Mouse (Mus musculus): ENCODE measurements around the gene Slc35f5. TPM values are rescaled to one million over a fixed set of nuclear protein-coding genes. Genes with fewer than 3 reads are reported as not detected.
"Not testable (repeated sequence)": the region's sequence is repeated elsewhere in the genome, so short reads cannot be mapped to it uniquely, and the experiment has no call there.

The Slc35f5 gene
- 28.9 and 31.0 TPM in 2 replicates for polyA plus RNA-seq (2014; fragmentation: Nextera tagmentation; extraction: Ambion mirVana)

DNA sequence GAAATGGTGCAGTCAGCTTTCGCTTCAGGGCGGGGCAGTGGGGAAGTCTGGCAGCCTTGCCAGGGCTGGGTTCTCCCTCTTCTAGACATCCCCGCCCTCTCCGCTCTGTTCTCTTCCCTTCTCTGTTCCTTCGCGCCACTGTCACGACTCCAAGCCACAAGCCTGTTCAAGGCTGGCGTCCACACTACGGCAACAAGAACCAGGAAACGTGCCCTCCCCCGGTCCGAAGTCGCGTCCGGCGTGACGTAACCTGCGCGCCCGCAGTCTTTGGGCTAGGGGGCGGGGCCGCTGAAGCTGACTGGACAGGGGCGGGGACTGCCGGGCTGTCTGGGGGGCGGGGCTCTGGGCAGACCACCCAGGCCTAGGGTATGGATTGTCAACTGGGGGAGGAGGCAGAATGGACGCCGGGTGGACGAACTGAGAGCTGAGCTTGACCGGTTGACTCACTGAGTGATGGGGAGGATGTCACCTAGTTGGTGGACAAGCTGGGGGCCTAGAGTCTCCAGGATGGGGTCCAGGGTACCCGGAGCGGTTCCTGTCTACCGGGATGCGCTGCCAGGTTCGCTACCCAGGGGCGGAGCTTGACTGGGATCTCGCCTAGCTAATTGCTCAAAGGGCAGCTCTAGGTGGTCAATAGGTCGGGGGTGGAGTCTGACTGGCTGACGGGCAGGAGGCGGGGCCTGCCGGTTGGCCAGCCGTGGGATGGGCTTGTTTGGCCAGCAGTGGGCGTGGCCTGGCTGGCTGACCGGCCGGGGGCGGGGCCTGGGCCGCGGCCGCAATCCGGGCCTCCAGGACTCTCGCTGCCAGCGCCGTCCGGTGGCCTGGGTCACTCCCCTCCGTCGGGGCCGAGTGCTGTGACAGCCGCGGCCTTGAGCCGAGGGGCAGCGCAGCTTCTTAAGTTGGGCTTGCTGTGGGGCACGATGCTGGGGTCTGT lies at the start of gene Slc35f5:
Slc35f5 (plus strand) TSS at position 337 of the 934 bp plus-strand sequence.
- Histone ChIP-seq H3K27ac (ENCODE audit: low read depth, low read length) (peak within 1 kb of the TSS; percentile 85), H3K9ac (ENCODE audit: low read length) (peak within 1 kb of the TSS; percentile 79), H3K36me3 (ENCODE audit: control insufficient read depth, insufficient read depth, low read length) (no peaks in the 10 kb centered on the region), H3K9me3 (replicated peaks; ENCODE audit: control insufficient read depth, low read length) (no peaks in the 10 kb centered on the region), H3K4me3 (ENCODE audit: low read depth, low read length) (peak within 1 kb of the TSS; percentile 74), H3K27me3 (replicated peaks; ENCODE audit: control insufficient read depth, insufficient read depth, low read length) (no peaks in the 10 kb centered on the region), H3K4me2 (ENCODE audit: low read length) (peak within 1 kb of the TSS; percentile 81), H3K4me1 (ENCODE audit: control insufficient read depth, insufficient read depth, low read length) (peaks cover 5% of the 10 kb centered on the region)
- DNase-seq (ENCODE audit: low spot score) (peak; percentile 94), ATAC-seq (peak; percentile 96)
- WGBS, result under 1% methylated on average over 61 of the region's 61 CpGs

DNA sequence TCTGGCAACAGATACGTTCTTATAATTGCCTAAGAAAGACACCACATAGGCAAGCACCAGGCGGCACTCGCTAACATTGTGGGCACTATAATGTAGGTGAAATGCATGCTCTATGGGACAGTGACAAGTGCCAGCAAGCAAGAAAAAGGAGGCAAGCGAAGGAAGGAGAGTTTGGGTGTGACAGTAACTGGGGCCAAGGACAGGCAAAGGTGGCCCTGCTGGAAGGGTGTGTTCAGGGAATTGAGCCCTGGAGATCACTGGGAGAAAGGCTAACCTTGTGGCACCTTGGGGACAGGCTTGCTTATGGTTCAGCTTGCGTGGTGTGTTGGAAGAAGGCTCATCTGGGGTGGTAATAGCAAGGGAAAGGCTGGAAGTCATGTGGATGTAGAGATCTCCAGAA lies 45.7 kb upstream of the Slc35f5 start:
- no peak for DNase-seq (ENCODE audit: low spot score)
- Histone ChIP-seq H3K27ac (ENCODE audit: low read depth, low read length) (no peak overlapping the region), H3K27me3 (replicated peaks; ENCODE audit: control insufficient read depth, insufficient read depth, low read length) (no peaks in the 10 kb centered on the region), H3K4me1 (ENCODE audit: control insufficient read depth, insufficient read depth, low read length) (no peaks in the 10 kb centered on the region), H3K4me2 (ENCODE audit: low read length) (no peak overlapping the region), H3K36me3 (ENCODE audit: control insufficient read depth, insufficient read depth, low read length) (no peaks in the 10 kb centered on the region), H3K9me3 (replicated peaks; ENCODE audit: control insufficient read depth, low read length) (no peaks in the 10 kb centered on the region), H3K4me3 (ENCODE audit: low read depth, low read length) (no peak overlapping the region), H3K9ac (ENCODE audit: low read length) (no peak overlapping the region)
- no peak for ATAC-seq
- 89% methylated on average over 5 of the region's 5 CpGs for WGBS

DNA sequence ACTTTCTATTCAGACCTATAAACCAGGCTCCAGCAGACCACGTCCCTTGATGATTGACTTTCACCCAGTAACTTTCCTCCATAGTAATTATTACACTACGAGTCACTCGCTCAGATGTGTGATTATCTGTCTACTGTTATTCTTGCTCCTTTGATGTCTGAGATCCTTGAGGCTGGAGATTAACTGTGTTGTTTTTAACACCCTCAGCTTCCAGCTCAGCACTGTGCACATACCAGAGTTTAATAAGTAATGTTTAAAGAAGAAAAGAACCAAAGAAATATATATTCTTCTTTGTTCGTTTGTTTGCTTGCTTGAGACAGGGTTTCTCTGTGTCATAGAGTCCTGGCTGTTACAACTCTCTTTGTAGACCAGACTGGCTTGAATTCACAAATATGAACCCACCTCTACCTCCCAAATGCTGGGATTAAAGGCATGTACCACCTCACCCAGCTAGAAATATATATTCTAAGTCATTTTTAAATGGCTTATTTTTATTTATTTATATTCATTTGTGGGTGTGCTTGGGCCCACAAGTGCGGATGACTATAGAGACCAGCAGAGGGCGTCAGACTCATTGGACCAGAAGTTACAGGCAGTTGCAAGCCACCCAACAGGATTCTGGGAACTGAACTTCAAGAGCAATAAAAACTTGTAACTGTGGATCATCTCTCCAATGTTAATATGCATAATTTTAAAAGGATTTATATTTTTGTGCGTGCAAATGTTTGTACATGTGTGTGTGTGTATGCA lies 43.3 kb upstream of the Slc35f5 start:
- Histone ChIP-seq H3K36me3 (ENCODE audit: control insufficient read depth, insufficient read depth, low read length) (no peaks in the 10 kb centered on the region), H3K9me3 (replicated peaks; ENCODE audit: control insufficient read depth, low read length) (no peaks in the 10 kb centered on the region), H3K27ac (ENCODE audit: low read depth, low read length) (no peak overlapping the region), H3K4me3 (ENCODE audit: low read depth, low read length) (no peak overlapping the region), H3K4me2 (ENCODE audit: low read length) (no peak overlapping the region), H3K4me1 (ENCODE audit: control insufficient read depth, insufficient read depth, low read length) (no peaks in the 10 kb centered on the region), H3K27me3 (replicated peaks; ENCODE audit: control insufficient read depth, insufficient read depth, low read length) (no peaks in the 10 kb centered on the region), H3K9ac (ENCODE audit: low read length) (no peak overlapping the region)
- DNase-seq (ENCODE audit: low spot score) (no peak), ATAC-seq (no peak)
- 77% methylated on average over 7 of the region's 7 CpGs for WGBS

DNA sequence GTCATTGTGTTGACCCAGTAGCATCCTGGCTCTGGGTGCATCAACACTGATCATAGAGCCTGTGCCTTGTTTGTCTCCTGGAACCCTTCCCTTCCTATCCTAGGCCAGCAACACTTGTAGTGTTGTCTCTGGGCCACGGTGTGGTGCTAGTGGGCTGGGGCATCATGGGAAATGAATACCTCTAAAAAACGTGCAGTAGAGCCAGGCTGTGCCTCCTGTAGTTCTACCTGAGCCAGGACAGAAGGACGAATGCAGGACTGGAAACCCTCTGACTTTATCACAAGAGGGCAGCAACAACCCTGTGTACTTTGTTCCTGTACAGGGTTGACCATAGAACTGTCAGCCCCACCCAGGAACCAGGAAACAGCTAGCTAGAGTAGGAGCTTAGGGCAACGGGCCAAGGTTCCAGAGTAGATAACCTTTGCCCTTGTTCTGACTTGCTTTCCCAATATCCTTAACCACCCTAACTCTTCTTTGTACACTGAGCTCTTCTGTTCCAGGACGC lies 41.2 kb upstream of the Slc35f5 start:
- no peaks in the 10 kb centered on the region for H3K27me3 ChIP-seq (replicated peaks; ENCODE audit: control insufficient read depth, insufficient read depth, low read length)
- H3K9ac ChIP-seq (ENCODE audit: low read length), result no peak overlapping the region
- WGBS, result 63% methylated on average over 5 of the region's 5 CpGs
- no peak overlapping the region for H3K4me2 ChIP-seq (ENCODE audit: low read length)
- no peaks in the 10 kb centered on the region for H3K4me1 ChIP-seq (ENCODE audit: control insufficient read depth, insufficient read depth, low read length)
- H3K27ac ChIP-seq (ENCODE audit: low read depth, low read length), result no peak overlapping the region
- DNase-seq (ENCODE audit: low spot score) (no peak), ATAC-seq (no peak)
- H3K9me3 ChIP-seq (replicated peaks; ENCODE audit: control insufficient read depth, low read length), result no peaks in the 10 kb centered on the region
- H3K36me3 ChIP-seq (ENCODE audit: control insufficient read depth, insufficient read depth, low read length), result no peaks in the 10 kb centered on the region
- H3K4me3 ChIP-seq (ENCODE audit: low read depth, low read length), result no peak overlapping the region

DNA sequence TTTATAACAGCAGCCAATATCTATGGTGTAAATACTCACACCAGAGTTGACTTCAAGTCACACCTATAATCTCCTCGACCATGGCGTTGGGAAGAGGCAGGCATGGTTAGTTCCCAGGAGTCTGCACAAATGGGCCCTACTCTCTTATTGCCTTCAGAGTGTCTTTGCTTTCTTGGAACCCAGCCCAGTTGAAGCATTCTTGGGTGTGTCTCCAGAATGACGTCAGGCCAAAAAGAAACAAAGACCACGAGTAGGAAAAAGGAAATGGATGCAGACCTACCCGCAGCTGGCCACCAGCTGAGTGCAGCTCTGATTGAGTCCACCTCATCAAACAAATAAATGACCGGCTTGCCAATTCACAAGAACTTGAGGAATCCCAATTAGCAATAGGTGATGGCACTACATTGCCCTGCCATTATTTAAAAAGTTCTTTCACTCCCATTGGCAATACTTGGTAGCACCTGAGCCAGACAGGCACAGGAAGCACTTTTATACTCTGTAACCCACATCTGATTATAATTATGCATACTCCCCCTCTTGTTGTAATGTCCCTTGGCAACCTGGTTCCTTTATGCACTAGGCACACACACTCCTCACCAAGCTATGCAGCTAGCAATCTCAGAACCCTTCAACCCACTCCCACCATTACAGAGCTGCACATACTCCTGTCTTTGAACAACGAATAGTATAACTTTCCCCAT lies 34.3 kb upstream of the Slc35f5 start:
- Histone ChIP-seq H3K9ac (ENCODE audit: low read length) (no peak overlapping the region), H3K27me3 (replicated peaks; ENCODE audit: control insufficient read depth, insufficient read depth, low read length) (no peaks in the 10 kb centered on the region), H3K27ac (ENCODE audit: low read depth, low read length) (no peak overlapping the region), H3K9me3 (replicated peaks; ENCODE audit: control insufficient read depth, low read length) (no peaks in the 10 kb centered on the region), H3K36me3 (ENCODE audit: control insufficient read depth, insufficient read depth, low read length) (no peaks in the 10 kb centered on the region), H3K4me2 (ENCODE audit: low read length) (no peak overlapping the region), H3K4me3 (ENCODE audit: low read depth, low read length) (no peak overlapping the region), H3K4me1 (ENCODE audit: control insufficient read depth, insufficient read depth, low read length) (no peaks in the 10 kb centered on the region)
- 46% methylated on average over 7 of the region's 7 CpGs for WGBS
- no peak for ATAC-seq
- peak; percentile 30 for DNase-seq (ENCODE audit: low spot score)

DNA sequence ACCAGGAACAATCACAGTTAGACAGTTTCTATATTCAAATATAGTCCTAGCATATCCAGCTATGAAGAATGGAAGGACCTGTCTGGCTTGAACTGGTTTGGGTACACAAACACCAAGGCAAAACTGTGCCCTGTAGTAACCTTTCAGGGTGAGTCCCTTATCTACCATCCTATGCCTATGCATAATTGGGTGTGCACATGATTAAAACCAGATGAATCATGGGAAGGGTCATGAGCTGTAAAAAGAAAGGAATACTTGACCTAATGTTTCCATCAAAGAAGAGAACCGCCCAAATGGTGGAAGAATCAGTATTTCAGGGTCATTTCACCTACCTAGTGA lies 33.8 kb upstream of the Slc35f5 start:
- DNase-seq (ENCODE audit: low spot score) (no peak), ATAC-seq (no peak)
- no peak overlapping the region for H3K27ac ChIP-seq (ENCODE audit: low read depth, low read length)
- 94% methylated on average over 1 of the region's 1 CpGs for WGBS
- H3K9ac ChIP-seq (ENCODE audit: low read length), result no peak overlapping the region
- no peaks in the 10 kb centered on the region for H3K9me3 ChIP-seq (replicated peaks; ENCODE audit: control insufficient read depth, low read length)
- no peaks in the 10 kb centered on the region for H3K27me3 ChIP-seq (replicated peaks; ENCODE audit: control insufficient read depth, insufficient read depth, low read length)
- H3K36me3 ChIP-seq (ENCODE audit: control insufficient read depth, insufficient read depth, low read length), result no peaks in the 10 kb centered on the region
- H3K4me3 ChIP-seq (ENCODE audit: low read depth, low read length), result no peak overlapping the region
- no peak overlapping the region for H3K4me2 ChIP-seq (ENCODE audit: low read length)
- H3K4me1 ChIP-seq (ENCODE audit: control insufficient read depth, insufficient read depth, low read length), result no peaks in the 10 kb centered on the region

DNA sequence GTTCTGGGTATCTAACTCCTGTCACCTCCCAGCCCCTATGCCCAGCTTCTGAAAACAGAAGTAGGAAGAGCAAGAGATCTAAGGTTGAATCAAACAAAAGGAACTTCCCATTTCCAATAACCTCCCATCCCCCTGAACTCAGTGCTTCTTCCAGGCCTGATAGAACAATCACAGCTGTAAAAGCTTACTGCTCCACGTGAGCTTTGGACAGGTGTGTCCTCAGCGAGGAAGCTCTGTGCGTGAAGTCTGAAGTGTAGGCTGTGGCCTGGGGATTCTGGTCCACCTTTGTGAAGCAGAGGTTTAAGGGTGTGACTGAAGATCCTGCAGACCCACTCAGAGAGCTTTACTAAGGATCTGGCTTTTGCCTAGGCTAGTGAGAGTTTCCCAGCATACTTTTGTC lies 33.0 kb upstream of the Slc35f5 start:
- 89% methylated on average over 3 of the region's 3 CpGs for WGBS

DNA sequence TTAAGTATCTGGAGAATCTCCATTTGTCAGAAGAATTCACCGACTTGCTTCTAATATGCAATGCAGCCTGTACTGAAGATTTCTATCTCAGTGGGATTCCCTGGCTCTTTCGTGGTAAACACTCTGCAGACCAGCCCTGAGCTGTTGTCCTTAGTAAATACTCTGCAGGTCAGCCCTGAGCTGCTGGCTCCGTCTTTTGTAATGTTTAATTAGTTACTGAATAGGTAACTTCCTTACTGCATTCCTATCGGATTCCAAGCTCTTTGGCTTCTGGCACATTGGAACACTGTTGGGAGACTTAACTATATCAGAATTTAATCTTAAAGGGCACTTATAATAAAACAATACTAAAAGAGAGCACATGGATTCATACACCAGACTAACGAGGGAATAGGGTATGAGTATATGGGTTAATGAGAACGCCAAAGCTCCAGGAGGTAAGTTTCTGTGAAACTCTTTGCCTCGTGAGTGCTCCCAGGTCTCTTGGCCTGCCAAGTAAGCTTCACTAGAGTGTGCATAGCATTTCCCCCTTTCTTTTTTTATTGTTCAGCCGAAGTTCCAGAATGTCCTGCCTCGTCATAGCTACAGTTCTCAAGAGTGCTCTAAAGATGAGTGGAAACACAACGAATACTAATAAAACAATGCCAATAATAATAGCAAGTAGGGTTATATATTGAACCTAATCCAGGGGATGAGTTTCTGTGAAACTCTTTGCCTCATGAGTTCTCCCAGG lies 27.0 kb upstream of the Slc35f5 start:
- DNase-seq (ENCODE audit: low spot score); H3K4me3 ChIP-seq (ENCODE audit: low read depth, low read length); H3K27me3 ChIP-seq (replicated peaks; ENCODE audit: control insufficient read depth, insufficient read depth, low read length); H3K36me3 ChIP-seq (ENCODE audit: control insufficient read depth, insufficient read depth, low read length); H3K27ac ChIP-seq (ENCODE audit: low read depth, low read length); H3K4me2 ChIP-seq (ENCODE audit: low read length); H3K4me1 ChIP-seq (ENCODE audit: control insufficient read depth, insufficient read depth, low read length); H3K9ac ChIP-seq (ENCODE audit: low read length); H3K9me3 ChIP-seq (replicated peaks; ENCODE audit: control insufficient read depth, low read length); ATAC-seq: not testable (repeated sequence)
- WGBS, result 40% methylated on average over 10 of the region's 10 CpGs

More for the DNA sequence above, 33.0 kb upstream of the Slc35f5 start:
- no peaks in the 10 kb centered on the region for H3K27me3 ChIP-seq (replicated peaks; ENCODE audit: control insufficient read depth, insufficient read depth, low read length)
- H3K9me3 ChIP-seq (replicated peaks; ENCODE audit: control insufficient read depth, low read length), result no peaks in the 10 kb centered on the region
- no peak overlapping the region for H3K4me3 ChIP-seq (ENCODE audit: low read depth, low read length)
- no peaks in the 10 kb centered on the region for H3K4me1 ChIP-seq (ENCODE audit: control insufficient read depth, insufficient read depth, low read length)
- H3K4me2 ChIP-seq (ENCODE audit: low read length), result no peak overlapping the region
- no peak for ATAC-seq
- H3K27ac ChIP-seq (ENCODE audit: low read depth, low read length), result no peak overlapping the region
- no peak for DNase-seq (ENCODE audit: low spot score)
- H3K36me3 ChIP-seq (ENCODE audit: control insufficient read depth, insufficient read depth, low read length), result no peaks in the 10 kb centered on the region
- no peak overlapping the region for H3K9ac ChIP-seq (ENCODE audit: low read length)

Measured in forebrain, embryonic 14.5 days (tissue).